Mouse (Mus musculus) bone marrow macrophage, adult 2 months (primary cell): ENCODE data around the gene Tcap.

Experiments used
- CTCF ChIP-seq: IDR thresholded peaks from 2 replicates; pipeline ENCODE4 v1.5.1; 2012; ENCODE audit warnings: low read depth, mild to moderate bottlenecking, low read length, moderate library complexity
- POLR2A ChIP-seq: IDR thresholded peaks from 2 replicates; pipeline ENCODE4 v1.6.1; 2012; ENCODE audit warnings: mild to moderate bottlenecking, low read depth, low read length, borderline replicate concordance

GRCm38 (mm10) chr11:98408872-98409271 lies 25.3 kb downstream of the Tcap start:
- TF ChIP-seq CTCF (no peak), POLR2A (no peak)
